Mouse (Mus musculus) bone marrow macrophage, adult 2 months (primary cell): ENCODE data around the gene Cars2.

Experiments
- CTCF ChIP-seq: IDR thresholded peaks from 2 replicates; pipeline ENCODE4 v1.5.1; 2012; ENCODE audit warnings: low read depth, mild to moderate bottlenecking, low read length, moderate library complexity
- POLR2A ChIP-seq: IDR thresholded peaks from 2 replicates; pipeline ENCODE4 v1.6.1; 2012; ENCODE audit warnings: mild to moderate bottlenecking, low read depth, low read length, borderline replicate concordance

- TF ChIP-seq CTCF (no peak), POLR2A (no peak)
Observed at GRCm38 (mm10) chr8:11498281-11498680, 52.3 kb downstream of the Cars2 start.
